Mouse (Mus musculus) right cerebral cortex, postnatal 25 days (tissue): Measurements from ENCODE around the gene Dip2c.
A peak's percentile ranks its signal among the peaks of the same experiment; 100 is the strongest.

Experiments used
- DNase-seq: peaks from one replicate; pipeline ENCODE4 v3.0.0; 2022

Gene Dip2c

GRCm38 (mm10) chr13:9329307-9329915 lies 53.1 kb downstream of the Dip2c start:
- DNase-seq, result no peak

DNA sequence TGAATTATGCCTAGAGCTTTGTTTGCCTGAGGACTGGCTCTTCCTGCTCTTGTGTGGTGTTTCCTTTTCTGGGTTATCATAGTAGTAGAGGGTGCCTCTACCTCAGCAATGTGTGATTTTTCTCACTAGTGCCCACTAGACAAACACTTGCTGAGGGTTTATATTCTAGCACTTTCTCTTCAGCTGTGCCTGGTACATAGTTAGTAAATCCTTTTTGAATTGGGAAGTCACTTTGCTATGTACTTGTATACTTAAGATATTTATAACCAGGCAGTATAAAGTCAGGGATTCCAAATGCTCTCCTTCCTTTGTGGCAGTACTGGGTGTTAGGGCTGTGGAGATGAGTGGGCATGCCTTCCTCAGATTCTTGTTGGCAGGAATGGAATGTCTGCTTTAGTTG lies 56.9 kb downstream of the Dip2c start:
- no peak for DNase-seq

GRCm38 (mm10) chr13:9340293-9340692 lies 64.0 kb downstream of the Dip2c start:
- DNase-seq, result no peak

GRCm38 (mm10) chr13:9342696-9343095 lies 66.4 kb downstream of the Dip2c start:
- DNase-seq, result no peak

GRCm38 (mm10) chr13:9347448-9347847 lies 71.1 kb downstream of the Dip2c start:
- DNase-seq, result no peak

DNA sequence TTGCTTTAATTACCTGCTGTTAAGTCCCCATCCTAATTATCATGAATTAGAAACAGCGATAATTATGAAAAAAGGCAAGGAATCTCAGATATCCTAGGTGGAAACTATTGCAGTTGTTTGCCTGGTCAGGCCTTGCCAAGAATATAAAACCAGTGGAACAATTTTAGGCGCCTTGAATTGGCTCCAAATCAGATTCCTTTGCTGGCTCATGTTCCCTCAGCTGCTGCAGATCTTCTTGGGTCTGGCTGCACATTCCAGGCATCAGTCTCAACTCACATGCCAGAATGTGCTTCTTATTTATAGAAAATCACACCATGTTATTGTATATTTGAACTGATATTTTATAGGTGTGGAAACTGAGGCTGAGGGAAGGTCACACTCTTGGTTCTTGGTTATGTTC lies 74.3 kb downstream of the Dip2c start:
- peak; percentile 44 for DNase-seq

DNA sequence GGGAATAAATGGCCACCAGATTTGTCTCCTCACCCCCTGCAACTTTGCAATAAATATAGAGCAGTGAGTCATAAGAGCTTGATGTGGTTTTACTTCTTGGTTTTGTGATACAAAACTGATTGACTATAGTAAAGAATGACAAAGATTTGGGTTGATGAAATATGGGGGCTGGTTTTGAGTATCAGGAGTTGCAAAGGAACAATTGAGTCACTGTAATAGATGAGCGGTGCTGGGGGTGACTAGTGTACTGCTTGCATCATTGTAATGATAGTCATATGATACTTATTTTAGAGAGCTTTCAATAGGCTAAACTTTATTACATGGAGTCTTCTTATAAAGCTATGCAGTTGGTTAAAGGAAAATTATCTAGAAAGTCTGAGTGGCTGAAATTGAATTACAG lies 77.6 kb downstream of the Dip2c start:
- no peak for DNase-seq

GRCm38 (mm10) chr13:9355331-9355730 lies 79.0 kb downstream of the Dip2c start:
- DNase-seq, result no peak

- no peak for DNase-seq
These were observed 85.1 kb downstream of the Dip2c start for GRCm38 (mm10) chr13:9361457-9361856.

DNA sequence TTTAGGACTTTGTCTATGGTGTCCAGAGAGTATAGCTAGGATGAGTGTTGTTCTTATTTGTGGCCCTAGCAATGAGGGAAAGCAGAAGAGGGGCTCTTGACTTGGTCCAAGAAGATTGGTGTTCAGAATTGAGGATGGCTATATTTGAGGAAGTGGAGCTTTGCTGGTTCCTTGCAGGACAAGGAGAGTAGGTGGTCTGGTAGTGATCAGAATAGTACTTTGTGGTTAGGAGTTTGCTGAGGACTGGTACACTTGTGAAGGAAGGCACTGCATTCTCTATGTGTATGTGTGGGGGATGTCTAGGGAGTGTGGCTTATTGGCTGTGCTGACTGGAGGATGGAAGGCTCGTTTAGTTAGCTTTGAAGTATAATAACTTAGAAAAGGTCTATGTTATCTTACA lies 95.1 kb downstream of the Dip2c start:
- DNase-seq, result no peak

DNA sequence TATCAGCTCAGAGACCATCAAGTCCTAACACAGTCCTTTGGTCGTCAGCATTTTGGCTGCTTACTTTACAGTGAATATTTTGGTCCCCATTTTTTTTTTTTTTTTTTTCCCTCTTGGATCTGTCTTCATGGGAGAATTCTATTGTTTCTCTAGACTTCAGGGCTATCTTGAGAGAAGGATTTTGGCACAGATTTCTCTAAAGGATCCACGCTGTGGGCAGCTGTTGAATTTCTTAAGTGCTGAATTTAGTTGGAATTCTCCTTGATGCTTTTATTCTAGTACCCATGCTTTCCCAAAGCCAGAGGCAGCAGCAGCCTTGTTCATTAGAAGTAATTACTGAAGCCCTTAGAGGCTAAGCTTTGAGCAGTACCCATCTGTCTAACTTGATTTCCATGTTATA lies 100.8 kb downstream of the Dip2c start:
- DNase-seq, result no peak

DNA sequence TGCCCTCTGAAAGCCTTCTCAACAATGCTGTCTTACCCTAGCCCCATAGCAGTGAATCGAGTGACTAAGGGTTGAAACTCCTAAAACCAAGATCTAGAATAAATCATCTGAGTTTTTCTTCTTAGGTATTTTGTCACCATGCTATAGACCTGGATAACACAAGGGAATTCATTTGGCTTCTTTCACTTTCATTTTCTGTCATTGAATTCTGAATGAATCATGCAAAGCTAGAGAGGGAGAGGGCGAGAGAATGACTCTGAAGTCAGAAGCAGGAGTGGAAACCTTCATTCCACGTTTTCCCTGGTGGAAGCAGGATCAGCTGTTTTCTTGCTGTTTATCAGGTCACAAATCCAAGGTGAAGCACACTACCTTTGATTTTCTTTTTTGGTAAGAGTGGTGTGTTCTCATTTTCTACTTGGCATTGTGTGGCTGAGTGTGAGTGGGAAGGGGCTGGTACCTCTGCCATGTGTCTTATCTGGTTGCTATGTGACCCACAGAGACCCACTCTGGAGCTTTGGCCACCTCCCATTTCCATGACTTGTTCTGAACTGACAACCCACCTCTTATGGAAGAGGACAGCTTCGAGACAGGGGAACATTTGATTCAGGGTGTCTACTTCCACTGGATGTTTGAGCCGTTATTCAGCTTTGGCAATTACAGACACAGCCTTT lies 104.5 kb downstream of the Dip2c start:
- DNase-seq, result no peak

DNA sequence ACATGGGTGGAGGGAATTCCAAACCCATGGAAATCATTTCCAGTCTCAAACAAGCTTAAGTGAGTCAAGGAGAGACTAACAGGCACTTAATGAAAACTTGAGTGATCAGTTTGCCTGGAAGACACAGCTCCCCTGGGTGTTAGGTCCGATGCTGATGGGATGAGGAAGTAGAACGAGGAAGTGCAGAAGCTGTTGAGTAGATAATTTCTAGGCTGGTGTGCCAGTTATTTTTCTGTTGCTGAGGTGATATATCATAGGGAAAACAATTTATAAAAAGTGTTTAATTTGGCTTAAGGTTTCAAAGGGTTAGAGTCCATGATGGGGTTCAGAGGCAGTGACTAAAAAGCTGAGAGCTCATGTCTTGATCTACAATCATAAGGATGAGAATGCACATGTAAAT lies 111.7 kb downstream of the Dip2c start:
- no peak for DNase-seq

GRCm38 (mm10) chr13:9389334-9389733 lies 113.0 kb downstream of the Dip2c start:
- DNase-seq, result no peak

GRCm38 (mm10) chr13:9390204-9390804 lies 114.0 kb downstream of the Dip2c start:
- no peak for DNase-seq

DNA sequence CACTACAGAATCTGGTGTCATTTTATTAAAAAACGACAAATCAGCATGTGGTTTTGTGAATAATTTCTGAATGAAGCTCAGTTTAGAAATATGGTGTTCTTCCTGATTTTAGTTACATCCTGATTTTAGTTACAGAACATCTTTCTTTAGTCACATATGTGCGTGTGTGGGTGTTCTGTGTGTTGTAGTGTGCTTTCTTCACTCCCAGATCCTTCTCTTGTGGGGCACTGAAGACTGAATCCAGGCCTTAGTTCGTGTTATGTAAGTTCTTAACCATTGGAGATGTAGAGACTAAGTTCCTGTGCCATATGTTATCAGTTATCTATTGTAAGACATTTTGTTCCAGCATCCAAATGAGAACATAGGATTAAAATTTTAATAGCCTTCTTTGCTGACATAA lies 117.1 kb downstream of the Dip2c start:
- no peak for DNase-seq

DNA sequence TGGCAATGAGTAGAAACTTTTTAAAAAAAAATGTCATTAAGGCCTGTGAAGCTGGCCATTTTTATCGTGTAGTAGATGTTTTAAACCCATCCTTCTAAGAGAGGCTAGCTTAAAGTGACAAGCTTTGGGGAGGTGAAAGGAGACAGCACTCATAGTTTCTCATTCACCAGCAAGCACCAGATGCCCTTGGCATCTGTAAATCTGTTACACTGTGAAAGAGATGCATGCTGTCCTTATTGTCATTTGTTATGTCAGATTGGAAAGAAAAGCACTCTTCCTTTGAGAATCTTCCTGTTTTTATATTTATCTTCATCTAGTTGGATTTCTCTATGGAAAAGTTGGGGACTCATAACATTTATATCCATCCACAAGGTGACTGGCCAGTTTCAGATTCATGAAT lies 119.0 kb downstream of the Dip2c start:
- no peak for DNase-seq

- no peak for DNase-seq
These were observed 122.5 kb downstream of the Dip2c start for GRCm38 (mm10) chr13:9398846-9399245.

DNA sequence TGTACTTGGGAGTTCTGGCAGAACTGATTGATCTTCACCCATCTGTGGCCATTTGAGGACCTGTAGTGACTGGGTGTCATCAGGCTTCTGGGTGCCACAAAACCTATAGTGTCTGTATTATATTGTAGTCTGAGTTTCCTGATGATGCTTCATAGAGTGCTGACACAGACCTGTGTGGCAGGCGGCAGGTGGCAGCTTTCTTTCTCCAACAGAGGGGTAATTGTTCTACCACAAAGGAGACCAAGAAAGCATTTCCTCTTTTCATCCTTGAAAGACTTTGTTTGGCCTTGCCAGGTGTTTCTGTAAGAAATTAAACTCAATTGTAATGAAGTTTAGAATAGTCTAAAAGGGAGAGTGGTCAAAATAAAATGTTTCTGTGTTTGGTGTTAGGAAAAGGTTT lies 129.1 kb downstream of the Dip2c start:
- no peak for DNase-seq

DNA sequence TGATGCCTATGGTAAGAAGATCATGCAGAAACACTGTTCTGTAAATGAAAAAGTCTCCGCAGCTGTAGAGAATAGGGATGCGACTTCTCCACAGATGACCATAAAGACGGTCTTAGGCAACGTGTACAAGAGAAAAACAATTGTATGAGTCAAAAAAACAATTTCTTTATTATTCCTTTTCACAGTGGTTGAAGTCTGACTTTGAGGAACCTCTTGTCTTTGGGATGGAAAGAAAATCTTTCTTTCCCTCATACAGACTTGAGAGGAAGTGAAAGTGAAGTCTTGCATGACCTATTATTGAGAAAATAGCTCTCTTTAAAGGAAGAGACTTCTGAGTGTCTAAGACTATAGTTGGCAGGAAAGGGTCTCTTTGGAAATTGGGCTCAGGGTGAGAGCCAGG lies 132.7 kb downstream of the Dip2c start:
- DNase-seq, result no peak

DNA sequence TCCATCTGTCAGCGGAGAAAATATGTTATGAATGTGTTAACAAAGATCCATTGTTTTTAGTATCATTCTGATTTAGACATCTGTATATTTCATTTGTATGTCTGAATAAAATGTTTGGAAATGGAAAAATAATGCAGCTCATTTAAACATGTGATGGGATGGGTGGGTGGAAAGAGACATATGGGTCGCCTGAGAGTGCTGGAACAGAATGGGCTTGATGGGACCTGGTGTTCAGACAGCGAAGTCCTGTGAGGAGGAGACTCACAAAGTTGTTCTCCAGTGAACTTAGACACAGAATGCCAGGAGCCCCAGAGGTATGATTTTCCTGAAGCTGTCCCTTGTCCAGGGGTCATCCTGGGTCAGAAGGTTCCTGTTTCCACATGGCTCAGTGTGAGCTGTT lies 142.1 kb downstream of the Dip2c start:
- no peak for DNase-seq

DNA sequence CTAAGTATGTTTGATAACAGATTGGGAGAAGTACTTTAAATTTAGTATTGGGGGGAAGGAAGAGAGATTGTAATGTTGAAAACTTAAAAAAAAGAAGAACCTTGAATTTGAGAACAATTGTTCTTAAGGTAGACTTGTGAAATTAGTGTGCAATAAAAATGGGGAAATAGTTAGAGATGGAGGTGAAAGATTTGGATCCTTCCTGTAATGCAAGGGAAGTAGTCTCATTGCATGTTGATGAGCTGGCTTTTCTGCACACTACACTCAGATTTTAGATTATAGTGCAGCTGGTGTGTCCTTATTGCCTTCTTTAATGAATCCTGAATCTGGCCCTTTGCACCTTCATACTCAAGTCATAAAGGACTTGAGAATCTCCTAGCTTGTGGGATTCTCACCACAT lies 142.9 kb downstream of the Dip2c start:
- no peak for DNase-seq

GRCm38 (mm10) chr13:9421949-9422348 lies 145.6 kb downstream of the Dip2c start:
- DNase-seq, result no peak

DNA sequence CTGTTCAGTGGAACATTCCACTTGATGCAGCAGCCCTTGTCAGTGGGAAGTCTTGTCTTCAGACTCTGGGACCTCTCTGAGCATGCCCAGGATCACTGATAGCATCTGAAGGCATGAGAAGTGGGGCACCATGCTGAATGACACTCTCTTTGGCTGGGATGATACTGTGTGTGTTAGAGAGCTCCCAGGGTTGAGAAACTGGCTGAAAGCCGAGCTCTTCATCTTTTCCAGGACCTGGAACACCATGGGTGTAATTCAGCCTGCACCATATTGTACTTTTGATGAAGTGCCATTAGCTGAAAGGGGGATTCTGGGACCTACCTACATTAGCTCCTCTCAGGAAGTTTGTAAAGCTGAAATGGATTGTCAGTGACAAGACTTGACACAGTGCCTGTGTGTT lies 146.5 kb downstream of the Dip2c start:
- DNase-seq, result no peak

DNA sequence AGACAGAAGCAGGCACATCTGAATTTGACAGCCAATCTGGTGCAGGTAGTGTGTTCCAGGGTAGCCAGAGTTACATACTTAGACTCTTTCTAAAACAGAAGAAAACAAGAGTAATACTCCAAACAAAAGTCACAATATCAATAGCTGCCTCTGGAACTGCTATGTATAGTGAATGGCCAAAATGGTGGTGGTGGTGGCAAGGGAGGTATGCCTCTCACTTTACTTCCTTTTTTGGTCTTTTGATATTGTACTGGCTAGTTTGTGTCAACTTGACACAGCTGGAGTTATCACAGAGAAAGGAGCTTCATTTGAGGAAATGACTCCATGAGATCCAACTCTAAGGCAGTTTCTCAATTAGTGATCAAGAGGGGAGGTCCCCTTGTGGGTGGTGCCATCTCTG lies 148.1 kb downstream of the Dip2c start:
- DNase-seq, result no peak
